Comparison of ENCODE assay signal across 13 mouse cellular contexts in the genomic region with DNA sequence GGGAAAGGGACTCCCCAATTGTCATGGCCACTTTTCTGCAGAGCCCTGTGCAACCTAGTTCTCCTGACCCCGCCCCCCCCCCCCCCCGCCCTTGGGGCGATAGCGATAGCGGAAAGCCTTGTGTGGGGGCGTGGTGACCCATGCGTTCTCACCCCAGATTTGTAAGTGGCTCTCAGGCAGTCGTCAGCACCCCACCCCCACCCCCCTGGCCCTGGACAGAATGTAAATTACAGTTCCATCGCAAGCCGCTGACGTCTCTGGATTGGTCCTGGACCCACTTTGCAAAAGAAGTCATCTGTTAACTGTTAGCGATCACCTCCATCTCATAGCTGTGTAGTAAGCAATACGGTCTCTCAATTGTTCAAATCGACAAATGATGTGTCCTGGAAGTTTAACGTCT. TPM values are rescaled to one million over a fixed set of nuclear protein-coding genes. Genes with fewer than 3 reads are reported as not detected.
DNase-seq lines count a peak whose midpoint lies in the region; ATAC-seq and TF ChIP-seq lines count a peak whose summit lies in the region.
"Had no signal": no experiment of that assay in that cellular context is flagged by ENCODE, and none has a peak within 500 bp of the region (broad histone marks: within the 10 kb centered on the region; RNA-seq: fewer than 3 reads in every experiment).

No protein-coding gene starts in this region.

- no peaks in the 10 kb centered on the region for H3K27me3 ChIP-seq in heart, embryonic 15.5 days
- H3K27me3 ChIP-seq in neural tube, embryonic 12.5 days (replicated peaks): no peaks in the 10 kb centered on the region
- H3K27me3 ChIP-seq in limb, embryonic 14.5 days (ENCODE audit: control insufficient read depth, insufficient read depth, low read length): no peaks in the 10 kb centered on the region
- H3K27me3 ChIP-seq in midbrain, embryonic 10.5 days (ENCODE audit: low read depth, poor library complexity, severe bottlenecking): no peaks in the 10 kb centered on the region
- H3K27me3 ChIP-seq: stomach, embryonic 15.5 days had no signal

- H3K27ac ChIP-seq in heart, embryonic 15.5 days: no peak overlapping the region
- no peak overlapping the region for H3K27ac ChIP-seq in neural tube, embryonic 12.5 days
- H3K27ac ChIP-seq in limb, embryonic 14.5 days (replicated peaks; ENCODE audit: low read depth, low read length): no peak overlapping the region
- no peak overlapping the region for H3K27ac ChIP-seq in layer of hippocampus, adult 2 months
- no peak overlapping the region for H3K27ac ChIP-seq in midbrain, embryonic 10.5 days (replicated peaks)
- H3K27ac ChIP-seq: macrophage; stomach, embryonic 15.5 days had no signal

- TF ChIP-seq POLR2A in limb, embryonic 14.5 days (IDR thresholded peaks at IDR 0.05; ENCODE audit: borderline replicate concordance, extremely low read depth, insufficient read depth, insufficient read length): no peak

- peak overlapping the region; percentile 41 for H3K4me2 ChIP-seq in heart, embryonic 15.5 days
- 0 out of 2 replicates have a peak overlapping the region, but pooled peaks have one; percentile 33 for H3K4me2 ChIP-seq in neural tube, embryonic 12.5 days (replicated peaks)
- H3K4me2 ChIP-seq in limb, embryonic 14.5 days (replicated peaks; ENCODE audit: low read depth, low read length, severe bottlenecking): 0 out of 2 replicates have a peak overlapping the region, but pooled peaks have one; percentile 16
- H3K4me2 ChIP-seq: stomach, embryonic 15.5 days had no signal

- no peak overlapping the region for H3K9ac ChIP-seq in heart, embryonic 15.5 days
- no peak overlapping the region for H3K9ac ChIP-seq in neural tube, embryonic 12.5 days
- H3K9ac ChIP-seq in limb, embryonic 14.5 days (ENCODE audit: low read depth, low read length, severe bottlenecking): no peak overlapping the region
- H3K9ac ChIP-seq: stomach, embryonic 15.5 days had no signal

- TF ChIP-seq CTCF in layer of hippocampus, adult 2 months (conservative IDR thresholded peaks at IDR 0.05): no peak

- peaks cover 9% of the 10 kb centered on the region for H3K4me1 ChIP-seq in heart, embryonic 15.5 days (replicated peaks)
- H3K4me1 ChIP-seq in neural tube, embryonic 12.5 days: peaks cover 8% of the 10 kb centered on the region
- peaks cover 3% of the 10 kb centered on the region for H3K4me1 ChIP-seq in limb, embryonic 14.5 days (ENCODE audit: control insufficient read depth, insufficient read depth, low read length)
- H3K4me1 ChIP-seq in midbrain, embryonic 10.5 days: peaks cover 22% of the 10 kb centered on the region

- intact Hi-C loops in heart, postnatal 10 days (cut with DNase I): no loop called here

- no peak overlapping the region for H3K4me3 ChIP-seq in heart, embryonic 15.5 days
- H3K4me3 ChIP-seq in neural tube, embryonic 12.5 days: no peak overlapping the region
- H3K4me3 ChIP-seq in limb, embryonic 14.5 days (replicated peaks; ENCODE audit: low read length): no peak overlapping the region
- no peak overlapping the region for H3K4me3 ChIP-seq in layer of hippocampus, adult 2 months
- no peak overlapping the region for H3K4me3 ChIP-seq in midbrain, embryonic 10.5 days
- H3K4me3 ChIP-seq: myocyte; stomach, embryonic 15.5 days had no signal

- no peaks in the 10 kb centered on the region for H3K36me3 ChIP-seq in heart, embryonic 15.5 days
- no peaks in the 10 kb centered on the region for H3K36me3 ChIP-seq in neural tube, embryonic 12.5 days
- no peaks in the 10 kb centered on the region for H3K36me3 ChIP-seq in limb, embryonic 14.5 days (ENCODE audit: control insufficient read depth, insufficient read depth, low read length)
- H3K36me3 ChIP-seq in midbrain, embryonic 10.5 days: no peaks in the 10 kb centered on the region
- H3K36me3 ChIP-seq: stomach, embryonic 15.5 days had no signal

- H3K9me3 ChIP-seq in heart, embryonic 15.5 days (replicated peaks): no peaks in the 10 kb centered on the region
- H3K9me3 ChIP-seq in neural tube, embryonic 12.5 days: no peaks in the 10 kb centered on the region
- H3K9me3 ChIP-seq in limb, embryonic 14.5 days (ENCODE audit: control insufficient read depth, low read length): no peaks in the 10 kb centered on the region
- no peaks in the 10 kb centered on the region for H3K9me3 ChIP-seq in midbrain, embryonic 10.5 days (replicated peaks)
- H3K9me3 ChIP-seq: stomach, embryonic 15.5 days had no signal

- WGBS in heart, embryonic 15.5 days: 23% methylated on average over 15 of the region's 15 CpGs
- WGBS in neural tube, embryonic 12.5 days: 35% methylated on average over 13 of the region's 15 CpGs
- WGBS in limb, embryonic 14.5 days: 21% methylated on average over 14 of the region's 15 CpGs
- WGBS in midbrain, embryonic 10.5 days: 37% methylated on average over 15 of the region's 15 CpGs

- ATAC-seq in heart, embryonic 15.5 days (replicated peaks; ENCODE audit: insufficient number of reproducible peaks, insufficient read depth, low FRiP score, low read depth): no peak
- ATAC-seq in neural tube, embryonic 12.5 days (ENCODE audit: low FRiP score, low read depth): no peak
- no peak for ATAC-seq in limb, embryonic 14.5 days (ENCODE audit: low FRiP score, low read depth)

- no peak for DNase-seq in heart, postnatal 10 days
- no peak for DNase-seq in neural tube, embryonic 10.5 days (ENCODE audit: extremely low spot score, low spot score)
- DNase-seq in limb, embryonic 14.5 days (ENCODE audit: low spot score): no peak
- no peak for DNase-seq in cerebellum, postnatal 4 days (ENCODE audit: low spot score in 2 of 2)
- DNase-seq in layer of hippocampus, adult 2 months (ENCODE audit: low spot score in 2 of 2): no peak
- DNase-seq in midbrain, embryonic 10.5 days (ENCODE audit: low spot score): no peak
- DNase-seq: cerebellum, postnatal 14 days; right cerebral cortex, adult 18-20 months had no signal

RNA-seq across cellular contexts. Expression of a gene that starts 4.7 kb away (rescaled TPM):
- polyA plus RNA-seq in heart, embryonic 15.5 days (2015; fragmentation: Nextera tagmentation; extraction: Ambion mirVana): 66.1 and 67.8 TPM in 2 replicates
- total RNA-seq in heart, postnatal 10 days (2021): 10 to 100 TPM; 51.6 to 60.4 TPM
- polyA plus RNA-seq in neural tube, embryonic 12.5 days (2016; fragmentation: Nextera tagmentation; extraction: Ambion mirVana): 151 and 161 TPM in 2 replicates
- 50.4 and 59.8 TPM in 2 replicates for polyA plus RNA-seq in limb, embryonic 14.5 days (2012; rRNA removed)
- 57.7 and 69.6 TPM in 2 replicates for polyA plus RNA-seq in limb, embryonic 14.5 days (2014; fragmentation: Nextera tagmentation; extraction: Ambion mirVana)
- 10 to 100 TPM; 78.9 to 80.9 TPM for total RNA-seq in layer of hippocampus, adult 2 months (2021)
- polyA plus RNA-seq in midbrain, embryonic 10.5 days (2016; fragmentation: Nextera tagmentation; extraction: Ambion mirVana): 111 and 117 TPM in 2 replicates

RNA-seq across cellular contexts. Expression of a gene that starts 52.2 kb away (rescaled TPM):
- 158 and 170 TPM in 2 replicates for polyA plus RNA-seq in heart, embryonic 15.5 days (2015; fragmentation: Nextera tagmentation; extraction: Ambion mirVana)
- 100 to 1,000 TPM; 312 to 340 TPM for total RNA-seq in heart, postnatal 10 days (2021)
- polyA plus RNA-seq in neural tube, embryonic 12.5 days (2016; fragmentation: Nextera tagmentation; extraction: Ambion mirVana): 163 and 176 TPM in 2 replicates
- 116 and 137 TPM in 2 replicates for polyA plus RNA-seq in limb, embryonic 14.5 days (2012; rRNA removed)
- polyA plus RNA-seq in limb, embryonic 14.5 days (2014; fragmentation: Nextera tagmentation; extraction: Ambion mirVana): 137 and 152 TPM in 2 replicates
- 10 to 100 TPM; 73.5 to 78.1 TPM for total RNA-seq in layer of hippocampus, adult 2 months (2021)
- polyA plus RNA-seq in midbrain, embryonic 10.5 days (2016; fragmentation: Nextera tagmentation; extraction: Ambion mirVana): 151 and 164 TPM in 2 replicates
